Mouse (Mus musculus): ENCODE measurements around the gene Sema6d. TPM values are rescaled to one million over a fixed set of nuclear protein-coding genes. Genes with fewer than 3 reads are reported as not detected.

Gene Sema6d
- polyA plus RNA-seq, 1 experiment: 9.1 TPM

DNA sequence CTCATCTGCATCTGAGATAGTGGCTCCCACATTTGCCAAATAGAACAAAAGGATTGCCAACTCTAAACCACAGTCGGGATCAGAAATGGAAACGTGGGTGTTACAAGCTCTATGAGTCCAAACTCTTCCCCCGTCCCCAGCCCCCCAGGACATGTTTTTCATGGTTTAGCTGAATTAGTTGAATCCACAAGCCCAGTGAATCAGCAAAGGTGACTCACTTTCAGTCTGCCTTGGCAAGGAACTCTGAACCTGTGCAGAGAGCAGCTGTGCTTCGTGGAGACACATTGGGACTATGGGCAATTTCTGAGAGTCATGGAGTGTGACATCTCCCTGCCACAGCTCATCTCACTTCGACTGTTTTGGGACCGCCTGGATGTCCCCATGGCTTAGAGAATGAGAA is 419.7 kb downstream of the Sema6d start:
- no peak overlapping the region for H3K4me3 ChIP-seq (ENCODE audit: insufficient read depth, low read length)
- H3K4me1 ChIP-seq (ENCODE audit: control insufficient read depth, insufficient read depth, low read length): no peaks in the 10 kb centered on the region
- TF ChIP-seq POLR2A (IDR thresholded peaks at IDR 0.05; ENCODE audit: borderline replicate concordance, low read depth, low read length) (no peak), CTCF (IDR thresholded peaks at IDR 0.05; ENCODE audit: low read depth, low read length) (no peak)
- no peak overlapping the region for H3K27ac ChIP-seq (ENCODE audit: insufficient read depth, low read depth, low read length)

DNA sequence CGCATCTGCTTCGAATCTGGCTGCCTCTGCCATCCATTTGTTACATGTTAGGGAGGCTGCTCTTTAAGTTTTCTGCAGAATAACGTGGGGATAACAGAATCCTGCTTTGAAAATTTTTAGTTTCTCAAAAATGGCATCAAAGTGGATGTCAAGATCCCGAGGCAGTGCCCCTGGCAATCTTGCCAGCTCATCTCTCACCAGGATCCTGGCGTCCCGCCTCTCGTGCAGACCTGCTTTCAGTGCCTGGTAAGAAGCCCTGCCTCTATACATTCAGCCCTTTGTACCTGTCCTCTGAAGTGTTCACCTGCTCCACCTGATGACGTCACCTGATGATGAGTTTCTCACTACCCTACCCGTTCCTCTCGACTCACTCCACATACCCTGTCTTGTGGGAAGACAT is 422.1 kb downstream of the Sema6d start:
- Histone ChIP-seq H3K27ac (ENCODE audit: insufficient read depth, low read depth, low read length) (no peak overlapping the region), H3K4me3 (ENCODE audit: insufficient read depth, low read length) (no peak overlapping the region), H3K4me1 (ENCODE audit: control insufficient read depth, insufficient read depth, low read length) (peaks cover 3% of the 10 kb centered on the region; the same call in 1 of the 2 replicates)
- TF ChIP-seq POLR2A (IDR thresholded peaks at IDR 0.05; ENCODE audit: borderline replicate concordance, low read depth, low read length): no peak
- TF ChIP-seq CTCF (IDR thresholded peaks at IDR 0.05; ENCODE audit: low read depth, low read length): no peak

DNA sequence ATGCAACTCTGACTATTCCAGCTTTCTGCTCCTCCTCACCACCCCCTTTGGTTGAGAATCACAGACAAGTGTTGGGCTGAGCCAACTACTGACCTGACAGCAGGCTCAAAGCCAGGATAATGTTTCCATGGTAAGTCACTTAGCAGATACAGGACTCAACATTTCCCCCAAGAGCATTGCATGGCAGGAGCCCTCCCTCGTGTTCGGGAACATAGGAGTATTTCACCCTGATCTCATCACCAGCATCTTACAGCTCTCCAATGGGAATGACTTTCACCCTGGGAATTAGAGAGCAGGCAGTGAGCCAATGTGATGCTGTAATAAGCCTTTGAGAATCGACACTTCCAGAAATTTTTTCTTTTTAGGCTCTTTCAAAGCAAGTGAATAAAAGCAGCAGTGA is 432.7 kb downstream of the Sema6d start:
- no peak for TF ChIP-seq POLR2A (IDR thresholded peaks at IDR 0.05; ENCODE audit: borderline replicate concordance, low read depth, low read length)
- no peak for TF ChIP-seq CTCF (IDR thresholded peaks at IDR 0.05; ENCODE audit: low read depth, low read length)
- no peak overlapping the region for H3K27ac ChIP-seq (ENCODE audit: insufficient read depth, low read depth, low read length)
- H3K4me1 ChIP-seq (ENCODE audit: control insufficient read depth, insufficient read depth, low read length): no peaks in the 10 kb centered on the region
- H3K4me3 ChIP-seq (ENCODE audit: insufficient read depth, low read length): no peak overlapping the region

DNA sequence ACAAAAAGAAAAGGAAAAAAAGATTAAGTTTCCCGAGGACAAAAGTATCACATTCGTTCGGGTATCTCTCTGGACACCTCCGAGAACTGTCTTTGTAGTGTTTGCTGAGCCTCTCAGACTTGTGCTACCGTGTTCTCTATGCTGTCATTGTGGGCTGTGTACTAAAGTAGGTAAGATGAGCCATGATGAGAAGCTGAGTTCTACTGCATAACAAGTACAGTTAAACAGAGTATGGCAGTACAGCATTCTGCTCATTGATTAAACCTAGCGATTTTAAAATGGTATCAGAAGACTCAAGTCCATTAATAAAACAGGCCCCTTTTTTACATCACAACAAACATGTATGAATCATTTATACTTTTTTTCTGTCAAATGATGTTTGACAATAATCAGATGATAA is 433.9 kb downstream of the Sema6d start:
- H3K4me3 ChIP-seq (ENCODE audit: insufficient read depth, low read length): no peak overlapping the region
- H3K4me1 ChIP-seq (ENCODE audit: control insufficient read depth, insufficient read depth, low read length): no peaks in the 10 kb centered on the region
- no peak for TF ChIP-seq CTCF (IDR thresholded peaks at IDR 0.05; ENCODE audit: low read depth, low read length)
- TF ChIP-seq POLR2A (IDR thresholded peaks at IDR 0.05; ENCODE audit: borderline replicate concordance, low read depth, low read length): no peak
- no peak overlapping the region for H3K27ac ChIP-seq (ENCODE audit: insufficient read depth, low read depth, low read length)

DNA sequence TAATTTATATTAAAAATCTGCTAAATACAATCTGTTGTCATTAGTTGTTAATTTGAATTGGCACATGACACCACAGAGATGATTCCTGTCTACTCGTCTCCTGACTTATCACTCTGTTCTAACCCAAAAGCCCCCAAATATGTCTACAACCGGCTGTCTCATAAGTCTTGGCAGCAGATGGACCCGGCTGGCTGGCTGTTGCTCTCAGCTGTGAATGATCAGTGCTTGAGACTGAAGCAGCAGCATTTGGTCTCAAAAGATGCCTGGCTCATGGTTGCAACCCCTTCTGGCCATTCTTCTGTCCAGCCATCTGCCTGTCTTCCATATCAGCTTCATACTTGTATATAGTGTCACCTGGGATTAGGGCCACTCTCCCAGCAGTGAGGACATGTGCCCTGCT is 434.4 kb downstream of the Sema6d start:
- no peak overlapping the region for H3K4me3 ChIP-seq (ENCODE audit: insufficient read depth, low read length)
- H3K27ac ChIP-seq (ENCODE audit: insufficient read depth, low read depth, low read length): no peak overlapping the region
- TF ChIP-seq CTCF (IDR thresholded peaks at IDR 0.05; ENCODE audit: low read depth, low read length) (no peak), POLR2A (IDR thresholded peaks at IDR 0.05; ENCODE audit: borderline replicate concordance, low read depth, low read length) (no peak)
- H3K4me1 ChIP-seq (ENCODE audit: control insufficient read depth, insufficient read depth, low read length): no peaks in the 10 kb centered on the region

DNA sequence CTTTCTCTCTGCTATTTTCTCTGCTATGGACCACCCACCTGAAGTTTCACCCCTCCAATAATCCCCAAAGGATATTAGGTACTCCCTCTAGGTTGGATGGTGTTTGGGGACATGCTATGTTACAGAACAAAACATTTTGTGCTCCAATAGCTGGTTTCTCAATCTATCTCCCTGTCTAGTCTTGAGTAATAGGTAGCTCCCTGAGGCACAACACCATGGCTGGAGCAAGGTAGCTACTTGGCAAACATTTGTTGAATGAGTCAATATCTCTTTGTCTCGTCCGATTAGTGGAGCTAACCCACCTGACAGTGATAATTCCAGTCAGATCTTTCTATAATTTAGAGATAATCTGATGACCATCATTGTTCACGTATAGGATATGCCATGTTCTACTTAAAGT is 437.9 kb downstream of the Sema6d start:
- TF ChIP-seq POLR2A (IDR thresholded peaks at IDR 0.05; ENCODE audit: borderline replicate concordance, low read depth, low read length) (no peak), CTCF (IDR thresholded peaks at IDR 0.05; ENCODE audit: low read depth, low read length) (no peak)

DNA sequence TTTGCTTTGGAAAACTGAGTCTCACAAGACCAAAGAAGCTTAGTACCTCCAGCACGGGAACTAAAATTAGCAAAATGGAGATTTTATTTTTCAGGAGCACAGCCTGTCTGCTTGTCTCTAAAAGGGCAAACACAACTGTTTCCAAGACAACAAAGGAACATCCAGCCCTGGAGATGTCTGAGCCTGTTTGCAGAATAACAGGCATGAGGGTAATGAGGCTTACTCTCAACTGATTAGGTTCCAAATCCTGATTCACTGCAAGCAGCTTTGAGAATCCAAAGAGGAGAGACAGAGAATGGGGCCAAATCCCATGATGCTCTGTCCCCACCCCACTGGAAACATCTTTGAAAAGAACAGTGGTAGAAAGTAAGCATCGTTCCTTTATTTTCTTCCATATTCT is 440.7 kb downstream of the Sema6d start:
- H3K4me1 ChIP-seq (ENCODE audit: control insufficient read depth, insufficient read depth, low read length): peaks cover 9% of the 10 kb centered on the region
- H3K4me3 ChIP-seq (ENCODE audit: insufficient read depth, low read length): no peak overlapping the region
- TF ChIP-seq POLR2A (IDR thresholded peaks at IDR 0.05; ENCODE audit: borderline replicate concordance, low read depth, low read length) (no peak), CTCF (IDR thresholded peaks at IDR 0.05; ENCODE audit: low read depth, low read length) (no peak)
- no peak overlapping the region for H3K27ac ChIP-seq (ENCODE audit: insufficient read depth, low read depth, low read length)

More for the DNA sequence above, 437.9 kb downstream of the Sema6d start:
- Histone ChIP-seq H3K4me1 (ENCODE audit: control insufficient read depth, insufficient read depth, low read length) (no peaks in the 10 kb centered on the region), H3K4me3 (ENCODE audit: insufficient read depth, low read length) (no peak overlapping the region), H3K27ac (ENCODE audit: insufficient read depth, low read depth, low read length) (no peak overlapping the region)

DNA sequence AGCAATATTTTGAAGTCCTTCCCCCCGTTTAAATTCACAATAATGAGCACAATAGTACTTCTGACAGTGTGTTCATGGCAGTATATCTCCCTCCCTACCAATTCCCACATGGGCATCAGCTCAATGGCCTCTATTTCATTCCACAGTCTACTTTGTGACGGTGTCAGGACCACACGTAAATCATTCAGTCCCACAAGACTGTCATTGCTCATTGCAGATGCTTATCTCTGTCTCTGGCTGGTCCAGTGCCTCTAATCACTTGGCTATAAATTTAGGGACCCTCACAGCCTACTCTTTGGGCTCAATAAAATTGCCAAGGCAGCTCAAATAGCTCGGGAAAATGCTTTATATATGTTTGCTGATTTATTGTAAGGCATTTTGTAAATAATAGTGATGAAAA is 441.3 kb downstream of the Sema6d start:
- Histone ChIP-seq H3K4me3 (ENCODE audit: insufficient read depth, low read length) (no peak overlapping the region), H3K27ac (ENCODE audit: insufficient read depth, low read depth, low read length) (no peak overlapping the region), H3K4me1 (ENCODE audit: control insufficient read depth, insufficient read depth, low read length) (peaks cover 9% of the 10 kb centered on the region)
- no peak for TF ChIP-seq CTCF (IDR thresholded peaks at IDR 0.05; ENCODE audit: low read depth, low read length)
- TF ChIP-seq POLR2A (IDR thresholded peaks at IDR 0.05; ENCODE audit: borderline replicate concordance, low read depth, low read length): no peak

DNA sequence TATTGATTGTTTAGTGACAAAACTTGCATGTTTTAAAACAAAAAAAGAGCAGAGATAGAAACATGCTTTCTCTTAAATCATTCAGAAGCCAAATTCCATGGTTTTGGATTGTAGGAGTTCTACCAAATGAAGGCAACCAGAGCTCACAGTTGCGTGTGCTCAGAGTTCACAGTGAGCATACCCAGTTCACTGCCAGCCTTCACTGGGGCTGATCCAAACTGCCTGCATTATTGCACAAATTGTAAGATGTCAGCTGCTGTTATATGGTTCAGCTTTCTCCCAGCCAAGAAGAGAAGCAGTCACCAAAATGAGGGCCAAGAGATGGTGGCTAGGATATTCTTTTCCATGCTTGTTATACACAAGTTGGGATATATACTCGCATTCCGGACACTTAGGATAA is 443.1 kb downstream of the Sema6d start:
- H3K4me3 ChIP-seq (ENCODE audit: insufficient read depth, low read length): no peak overlapping the region
- no peak overlapping the region for H3K27ac ChIP-seq (ENCODE audit: insufficient read depth, low read depth, low read length)
- peaks cover 9% of the 10 kb centered on the region for H3K4me1 ChIP-seq (ENCODE audit: control insufficient read depth, insufficient read depth, low read length)
- TF ChIP-seq POLR2A (IDR thresholded peaks at IDR 0.05; ENCODE audit: borderline replicate concordance, low read depth, low read length) (no peak), CTCF (IDR thresholded peaks at IDR 0.05; ENCODE audit: low read depth, low read length) (no peak)

DNA sequence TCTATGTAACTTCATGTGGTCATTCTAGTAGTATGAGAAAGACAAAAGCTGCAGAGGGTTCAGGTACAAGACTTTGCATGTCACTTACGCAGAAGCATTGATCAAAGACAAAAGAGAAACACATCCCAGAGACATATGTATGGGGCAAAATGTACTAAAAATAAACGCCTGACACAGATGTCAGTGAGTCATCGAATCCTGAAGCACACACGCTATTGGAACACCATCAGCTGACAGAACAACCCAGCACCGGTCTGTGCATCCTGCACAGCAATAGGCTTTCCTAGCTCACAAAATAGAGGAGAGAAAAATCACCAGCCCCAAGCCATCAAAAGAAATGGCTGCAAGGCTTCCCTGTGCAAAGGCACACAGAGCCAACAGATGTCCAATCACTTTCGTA is 443.8 kb downstream of the Sema6d start:
- no peak for TF ChIP-seq CTCF (IDR thresholded peaks at IDR 0.05; ENCODE audit: low read depth, low read length)
- no peak for TF ChIP-seq POLR2A (IDR thresholded peaks at IDR 0.05; ENCODE audit: borderline replicate concordance, low read depth, low read length)
- Histone ChIP-seq H3K4me3 (ENCODE audit: insufficient read depth, low read length) (no peak overlapping the region), H3K4me1 (ENCODE audit: control insufficient read depth, insufficient read depth, low read length) (peaks cover 9% of the 10 kb centered on the region), H3K27ac (ENCODE audit: insufficient read depth, low read depth, low read length) (no peak overlapping the region)

DNA sequence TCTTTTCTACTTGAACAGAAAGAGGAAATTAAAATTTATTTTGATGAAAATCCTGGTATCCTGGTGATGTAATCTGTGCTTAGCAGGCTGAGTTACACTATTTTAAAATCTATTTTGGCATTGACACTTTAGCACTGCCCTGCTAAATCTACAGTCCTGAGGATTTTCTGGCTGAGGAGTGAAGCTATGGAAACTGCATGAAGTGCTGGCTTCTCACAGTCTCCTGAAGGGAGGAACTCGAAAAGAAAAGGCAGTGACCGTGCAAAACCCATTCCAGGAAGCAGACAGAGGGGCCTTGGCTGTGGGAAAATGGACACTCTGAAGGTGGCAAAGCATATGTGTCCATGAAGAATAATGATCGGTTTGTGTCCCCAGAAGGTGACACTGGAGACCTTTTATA is 460.5 kb downstream of the Sema6d start:
- H3K4me3 ChIP-seq (ENCODE audit: insufficient read depth, low read length): no peak overlapping the region
- H3K4me1 ChIP-seq (ENCODE audit: control insufficient read depth, insufficient read depth, low read length): peaks cover 16% of the 10 kb centered on the region
- TF ChIP-seq POLR2A (IDR thresholded peaks at IDR 0.05; ENCODE audit: borderline replicate concordance, low read depth, low read length) (no peak), CTCF (IDR thresholded peaks at IDR 0.05; ENCODE audit: low read depth, low read length) (no peak)
- no peak overlapping the region for H3K27ac ChIP-seq (ENCODE audit: insufficient read depth, low read depth, low read length)
